Comparison of ENCODE assay signal across 8 mouse cellular contexts in the genomic region with DNA sequence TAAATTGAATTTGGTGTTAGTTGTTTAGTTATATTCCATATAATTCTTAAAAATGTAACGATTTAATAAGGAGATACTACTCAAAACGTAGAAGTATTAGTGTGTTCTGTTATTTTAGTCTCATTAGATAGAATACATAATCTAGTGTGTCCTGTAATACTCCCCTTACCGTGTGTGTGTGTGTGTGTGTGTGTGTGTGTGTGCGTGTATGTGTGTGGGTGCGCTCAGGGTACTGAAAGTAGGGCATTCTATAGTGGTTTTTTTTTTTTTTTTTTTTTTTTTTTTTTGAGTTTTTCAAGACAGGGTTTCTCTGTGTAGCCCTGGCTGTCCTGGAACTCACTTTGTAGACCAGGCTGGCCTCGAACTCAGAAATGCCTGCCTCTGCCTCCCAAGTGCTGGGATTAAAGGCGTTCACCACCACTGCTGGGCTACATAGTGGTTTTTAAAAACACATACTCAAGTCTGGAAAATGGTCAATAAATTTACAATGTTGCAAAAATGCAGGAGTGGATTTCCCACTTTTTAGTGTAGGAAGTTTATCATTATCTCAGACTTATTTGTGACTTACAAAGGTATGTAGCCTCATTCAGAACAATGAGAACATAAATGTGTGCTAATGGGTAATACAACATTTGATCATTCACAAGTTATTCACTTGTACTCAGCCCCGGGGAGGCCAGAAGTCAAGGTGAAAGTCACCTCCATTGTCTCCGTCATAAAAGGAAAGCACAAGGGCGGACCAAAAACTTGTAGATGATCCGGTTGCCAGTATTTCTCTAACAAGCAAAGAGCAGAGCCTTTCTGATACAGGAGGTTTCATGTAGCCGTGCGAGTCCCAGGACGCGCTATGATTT. TPM values are rescaled to one million over a fixed set of nuclear protein-coding genes. Genes with fewer than 3 reads are reported as not detected.
DNase-seq lines count a peak whose midpoint lies in the region; ATAC-seq and TF ChIP-seq lines count a peak whose summit lies in the region.

No protein-coding gene starts in this region.

- no peaks in the 10 kb centered on the region; the same call in 1 of the 2 replicates for H3K27me3 ChIP-seq in kidney, embryonic 15.5 days
- H3K27me3 ChIP-seq in hindbrain, embryonic 12.5 days: no peaks in the 10 kb centered on the region; the same call in 1 of the 2 replicates
- H3K27me3 ChIP-seq in midbrain, embryonic 12.5 days: peaks cover 10% of the 10 kb centered on the region

- H3K4me3 ChIP-seq in kidney, embryonic 15.5 days (replicated peaks): peak overlapping the region; percentile 83
- peak overlapping the region; percentile 96 for H3K4me3 ChIP-seq in bone marrow, adult 2 months (replicated peaks; ENCODE audit: control insufficient read depth, low read depth, low read length)
- peak overlapping the region; percentile 82; the same call in 1 of the 2 replicates for H3K4me3 ChIP-seq in hindbrain, embryonic 12.5 days
- H3K4me3 ChIP-seq in midbrain, embryonic 12.5 days: peak overlapping the region; percentile 86; the same call in 1 of the 2 replicates

- ATAC-seq in kidney, embryonic 15.5 days (replicated peaks; ENCODE audit: low FRiP score): no peak
- no peak for ATAC-seq in hindbrain, embryonic 12.5 days (ENCODE audit: low FRiP score)
- no peak for ATAC-seq in midbrain, embryonic 12.5 days (ENCODE audit: low FRiP score, low read depth)
- ATAC-seq in megakaryocyte-erythroid progenitor cell, adult 5-6 weeks (replicated peaks; ENCODE audit: low FRiP score, low TSS enrichment, poor library complexity, severe bottlenecking): no peak

- 59% methylated on average over 15 of the region's 15 CpGs for WGBS in kidney, embryonic 15.5 days
- WGBS in bone marrow, adult 2 months: 41% methylated on average over 15 of the region's 15 CpGs
- WGBS in hindbrain, embryonic 12.5 days: 57% methylated on average over 15 of the region's 15 CpGs
- 61% methylated on average over 15 of the region's 15 CpGs for WGBS in midbrain, embryonic 12.5 days

- peak overlapping the region; percentile 82; the same call in 1 of the 2 replicates for H3K9ac ChIP-seq in kidney, embryonic 15.5 days
- 0 out of 2 replicates have a peak overlapping the region, but pooled peaks have one; percentile 89 for H3K9ac ChIP-seq in hindbrain, embryonic 12.5 days
- peak overlapping the region; percentile 85; the same call in 1 of the 2 replicates for H3K9ac ChIP-seq in midbrain, embryonic 12.5 days (replicated peaks)

- H3K9me3 ChIP-seq in kidney, embryonic 15.5 days (replicated peaks): no peaks in the 10 kb centered on the region
- no peaks in the 10 kb centered on the region for H3K9me3 ChIP-seq in hindbrain, embryonic 12.5 days (replicated peaks)
- H3K9me3 ChIP-seq in midbrain, embryonic 12.5 days: no peaks in the 10 kb centered on the region

- no peak for TF ChIP-seq CTCF in bone marrow, adult 2 months (IDR thresholded peaks at IDR 0.05; ENCODE audit: control insufficient read depth, insufficient read depth, low read length)

- peak overlapping the region; percentile 94 for H3K27ac ChIP-seq in kidney, embryonic 15.5 days
- H3K27ac ChIP-seq in bone marrow, adult 2 months (ENCODE audit: control insufficient read depth, insufficient read depth, low read depth, low read length, poor library complexity): no peak overlapping the region
- H3K27ac ChIP-seq in hindbrain, embryonic 12.5 days: no peak overlapping the region
- H3K27ac ChIP-seq in midbrain, embryonic 12.5 days (replicated peaks): no peak overlapping the region

- H3K36me3 ChIP-seq in kidney, embryonic 15.5 days: peaks cover 12% of the 10 kb centered on the region; the same call in 1 of the 2 replicates
- no peaks in the 10 kb centered on the region for H3K36me3 ChIP-seq in hindbrain, embryonic 12.5 days
- no peaks in the 10 kb centered on the region for H3K36me3 ChIP-seq in midbrain, embryonic 12.5 days

- DNase-seq in kidney, adult 11 months: no peak
- no peak for DNase-seq in left cerebral cortex, adult 9 months (ENCODE audit: low spot score in 2 of 2)
- no peak for DNase-seq in kidney, adult 9 months

- H3K4me2 ChIP-seq in kidney, embryonic 15.5 days: peak overlapping the region; percentile 82
- peak overlapping the region; percentile 71 for H3K4me2 ChIP-seq in hindbrain, embryonic 12.5 days (replicated peaks)
- peak overlapping the region; percentile 77 for H3K4me2 ChIP-seq in midbrain, embryonic 12.5 days (replicated peaks)

- peaks cover 43% of the 10 kb centered on the region for H3K4me1 ChIP-seq in kidney, embryonic 15.5 days
- peaks cover 2% of the 10 kb centered on the region; the same call in 1 of the 2 replicates for H3K4me1 ChIP-seq in bone marrow, adult 2 months (ENCODE audit: control insufficient read depth, insufficient read depth, low read length)
- peaks cover 29% of the 10 kb centered on the region for H3K4me1 ChIP-seq in hindbrain, embryonic 12.5 days
- H3K4me1 ChIP-seq in midbrain, embryonic 12.5 days: peaks cover 32% of the 10 kb centered on the region

- TF ChIP-seq POLR2A in bone marrow, adult 2 months (IDR thresholded peaks at IDR 0.05; ENCODE audit: borderline replicate concordance, control insufficient read depth, low read depth, low read length): no peak

RNA-seq across cellular contexts. Expression of a gene that starts 1.4 kb away (rescaled TPM):
- 26.4 and 28.2 TPM in 2 replicates for polyA plus RNA-seq in kidney, embryonic 15.5 days (2015; fragmentation: Nextera tagmentation; extraction: Ambion mirVana)
- polyA plus RNA-seq in bone marrow, adult 2 months (2011; ENCODE audit: insufficient read depth, insufficient read length, low replicate concordance, missing spikeins): 16.0 and 19.8 TPM in 2 replicates
- 43.4 and 45.9 TPM in 2 replicates for polyA plus RNA-seq in hindbrain, embryonic 12.5 days (2016; fragmentation: Nextera tagmentation; extraction: Ambion mirVana)
- polyA plus RNA-seq in midbrain, embryonic 12.5 days (2016; fragmentation: Nextera tagmentation; extraction: Ambion mirVana): 37.9 and 43.0 TPM in 2 replicates
- 65.0 and 74.2 TPM in 2 replicates for total RNA-seq in megakaryocyte-erythroid progenitor cell, adult 5-6 weeks (2014; fragmentation: Nextera tagmentation)
- total RNA-seq in megakaryocyte-erythroid progenitor cell, adult 5-6 weeks (2017): 86.4 and 108 TPM in 2 replicates
